Mouse (Mus musculus): ENCODE measurements around the gene Gdpd5.

Gdpd5 gene

GRCm38 (mm10) chr7:99381214-99382087 lies at the start of gene Gdpd5:
Gene Gdpd5, plus strand, starts transcription at chr7:99381414.
- peak; percentile 98 to 99 for DNase-seq

- peak; percentile 66 to 90 for DNase-seq
Measured at GRCm38 (mm10) chr7:99332774-99333480, 48.3 kb upstream of the Gdpd5 start.

- no peak for DNase-seq
Measured at GRCm38 (mm10) chr7:99340736-99341135, 40.5 kb upstream of the Gdpd5 start.

GRCm38 (mm10) chr7:99343577-99343976 lies 37.6 kb upstream of the Gdpd5 start:
- no peak for DNase-seq

GRCm38 (mm10) chr7:99347268-99347667 lies 33.9 kb upstream of the Gdpd5 start:
- DNase-seq: no peak

GRCm38 (mm10) chr7:99348883-99349282 lies 32.3 kb upstream of the Gdpd5 start:
- DNase-seq: no peak

- no peak for DNase-seq
Measured at GRCm38 (mm10) chr7:99349782-99350720, 31.2 kb upstream of the Gdpd5 start.

GRCm38 (mm10) chr7:99351104-99351801 lies 30.0 kb upstream of the Gdpd5 start:
- no peak for DNase-seq

GRCm38 (mm10) chr7:99351802-99352517 lies 29.3 kb upstream of the Gdpd5 start:
- DNase-seq: peak in 1 of 2 experiments; percentile 33

- peak; percentile 87 to 92 for DNase-seq
Measured at GRCm38 (mm10) chr7:99352526-99353400, 28.5 kb upstream of the Gdpd5 start, which contains the start of gene Serpinh1. Gene Serpinh1, minus strand, starts transcription at chr7:99353239.

- peak; percentile 65 to 72 for DNase-seq
Measured at GRCm38 (mm10) chr7:99355731-99356131, 25.5 kb upstream of the Gdpd5 start.

GRCm38 (mm10) chr7:99356244-99356930 lies 24.8 kb upstream of the Gdpd5 start:
- DNase-seq: no peak

GRCm38 (mm10) chr7:99357201-99357600 lies 24.0 kb upstream of the Gdpd5 start:
- DNase-seq: no peak

GRCm38 (mm10) chr7:99358371-99358770 lies 22.8 kb upstream of the Gdpd5 start:
- no peak for DNase-seq

GRCm38 (mm10) chr7:99360021-99360802 lies 21.0 kb upstream of the Gdpd5 start:
- peak; percentile 40 to 65 for DNase-seq

GRCm38 (mm10) chr7:99360803-99361414 lies 20.3 kb upstream of the Gdpd5 start:
- DNase-seq: no peak

- no peak for DNase-seq
Measured at GRCm38 (mm10) chr7:99362137-99362536, 19.1 kb upstream of the Gdpd5 start.

- peak; percentile 53 to 79 for DNase-seq
Measured at GRCm38 (mm10) chr7:99365069-99365468, 16.1 kb upstream of the Gdpd5 start.

Measured in kidney, adult 8-10 months (tissue).